Mouse (Mus musculus): Measurements from ENCODE around the gene Mcl1. TPM values are rescaled to one million over a fixed set of nuclear protein-coding genes. Genes with fewer than 3 reads are reported as not detected.

Mcl1 gene
- polyA plus RNA-seq, 1 experiment from 2014 or later = 63.2 TPM

DNA sequence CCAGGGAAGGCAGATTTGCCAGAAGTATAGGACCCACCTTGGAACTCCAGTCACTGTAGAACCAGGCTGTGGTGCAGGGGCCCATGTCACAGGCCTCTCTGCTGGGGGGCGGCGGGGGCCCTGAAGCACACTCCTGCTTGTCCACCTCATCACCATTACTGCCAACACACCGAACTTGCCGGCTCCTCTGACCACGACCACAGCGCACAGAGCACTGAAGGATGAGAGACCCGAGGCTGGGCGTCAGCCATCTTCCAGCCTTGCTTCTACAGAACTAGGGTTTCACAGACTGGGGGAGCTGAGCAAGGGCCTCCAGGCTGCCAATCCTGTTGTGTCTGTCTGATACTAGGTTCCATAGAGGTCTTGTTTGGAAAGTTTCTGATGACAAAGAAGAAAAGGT, 21.0 kb downstream of the Mcl1 start:
- no peaks in the 10 kb centered on the region for H3K9me3 ChIP-seq (ENCODE audit: control insufficient read depth, low read length)
- H3K36me3 ChIP-seq (ENCODE audit: control insufficient read depth, insufficient read depth, low read length) = no peaks in the 10 kb centered on the region
- no peak overlapping the region for H3K4me2 ChIP-seq (ENCODE audit: low read depth, severe bottlenecking)
- DNase-seq (ENCODE audit: low spot score) = no peak
- no peak overlapping the region for H3K4me3 ChIP-seq (ENCODE audit: low read depth, low read length)
- peaks cover 28% of the 10 kb centered on the region for H3K4me1 ChIP-seq (ENCODE audit: control insufficient read depth, insufficient read depth, low read length)
- no peak overlapping the region for H3K27ac ChIP-seq (replicated peaks; ENCODE audit: low read depth, low read length)
- ATAC-seq (ENCODE audit: insufficient number of reproducible peaks, low FRiP score, low TSS enrichment, low read depth) = no peak
- no peak overlapping the region for H3K9ac ChIP-seq (ENCODE audit: low read length)
- WGBS = 92% methylated on average over 8 of the region's 8 CpGs
- H3K27me3 ChIP-seq (ENCODE audit: control insufficient read depth, insufficient read depth, low read length) = no peaks in the 10 kb centered on the region

DNA sequence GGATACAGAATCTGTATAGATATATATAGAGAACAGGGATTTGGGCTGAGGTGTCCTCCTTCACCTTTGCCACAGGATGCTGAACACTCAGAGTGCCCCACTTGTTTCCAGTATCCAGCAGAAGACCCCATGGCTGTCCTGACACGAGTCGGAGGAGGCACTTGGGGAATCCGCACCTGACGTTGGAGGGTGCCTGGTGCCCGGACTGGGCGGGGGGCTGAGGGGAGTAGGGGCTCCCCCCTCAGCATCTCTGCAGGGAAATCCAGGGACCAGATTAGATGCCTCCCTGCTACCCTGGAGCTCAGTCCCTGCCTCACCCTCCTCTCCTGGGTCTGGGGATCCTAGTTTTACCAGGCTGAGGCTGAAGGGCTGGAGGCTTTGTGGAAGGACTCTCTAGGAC, 22.1 kb downstream of the Mcl1 start:
- H3K9me3 ChIP-seq (ENCODE audit: control insufficient read depth, low read length) = no peaks in the 10 kb centered on the region
- WGBS = 87% methylated on average over 6 of the region's 6 CpGs
- no peak overlapping the region for H3K4me3 ChIP-seq (ENCODE audit: low read depth, low read length)
- no peak for ATAC-seq (ENCODE audit: insufficient number of reproducible peaks, low FRiP score, low TSS enrichment, low read depth)
- no peaks in the 10 kb centered on the region for H3K36me3 ChIP-seq (ENCODE audit: control insufficient read depth, insufficient read depth, low read length)
- DNase-seq (ENCODE audit: low spot score) = no peak
- H3K9ac ChIP-seq (ENCODE audit: low read length) = no peak overlapping the region
- H3K4me2 ChIP-seq (ENCODE audit: low read depth, severe bottlenecking) = no peak overlapping the region
- no peak overlapping the region for H3K27ac ChIP-seq (replicated peaks; ENCODE audit: low read depth, low read length)
- peaks cover 20% of the 10 kb centered on the region for H3K4me1 ChIP-seq (ENCODE audit: control insufficient read depth, insufficient read depth, low read length)
- no peaks in the 10 kb centered on the region for H3K27me3 ChIP-seq (ENCODE audit: control insufficient read depth, insufficient read depth, low read length)

DNA sequence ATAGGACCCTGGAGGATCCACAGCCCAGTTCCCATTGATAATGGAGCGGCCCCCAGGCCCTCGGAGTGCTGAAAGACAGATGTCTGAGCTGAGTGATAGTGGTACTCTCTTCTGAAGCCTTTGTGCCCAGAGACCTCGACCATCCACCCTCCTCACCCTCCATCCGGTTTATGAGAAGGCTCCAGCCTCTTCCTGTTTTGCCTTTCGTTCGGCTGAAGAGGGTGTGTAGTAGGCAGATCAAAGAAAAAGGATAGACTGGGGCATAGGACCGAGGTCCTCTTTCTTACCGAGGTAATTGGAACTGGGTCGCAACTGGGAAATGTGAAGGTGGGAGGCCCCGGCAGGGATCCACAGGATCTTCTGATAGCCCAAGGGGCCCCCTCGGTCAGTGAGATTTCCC, 22.8 kb downstream of the Mcl1 start:
- no peak overlapping the region for H3K4me3 ChIP-seq (ENCODE audit: low read depth, low read length)
- 31% methylated on average over 11 of the region's 11 CpGs for WGBS
- no peaks in the 10 kb centered on the region for H3K36me3 ChIP-seq (ENCODE audit: control insufficient read depth, insufficient read depth, low read length)
- peaks cover 17% of the 10 kb centered on the region for H3K4me1 ChIP-seq (ENCODE audit: control insufficient read depth, insufficient read depth, low read length)
- ATAC-seq (ENCODE audit: insufficient number of reproducible peaks, low FRiP score, low TSS enrichment, low read depth) (no peak), DNase-seq (ENCODE audit: low spot score) (no peak)
- H3K27ac ChIP-seq (replicated peaks; ENCODE audit: low read depth, low read length) = no peak overlapping the region
- H3K9me3 ChIP-seq (ENCODE audit: control insufficient read depth, low read length) = no peaks in the 10 kb centered on the region
- H3K27me3 ChIP-seq (ENCODE audit: control insufficient read depth, insufficient read depth, low read length) = no peaks in the 10 kb centered on the region
- H3K9ac ChIP-seq (ENCODE audit: low read length) = no peak overlapping the region
- H3K4me2 ChIP-seq (ENCODE audit: low read depth, severe bottlenecking) = no peak overlapping the region

DNA sequence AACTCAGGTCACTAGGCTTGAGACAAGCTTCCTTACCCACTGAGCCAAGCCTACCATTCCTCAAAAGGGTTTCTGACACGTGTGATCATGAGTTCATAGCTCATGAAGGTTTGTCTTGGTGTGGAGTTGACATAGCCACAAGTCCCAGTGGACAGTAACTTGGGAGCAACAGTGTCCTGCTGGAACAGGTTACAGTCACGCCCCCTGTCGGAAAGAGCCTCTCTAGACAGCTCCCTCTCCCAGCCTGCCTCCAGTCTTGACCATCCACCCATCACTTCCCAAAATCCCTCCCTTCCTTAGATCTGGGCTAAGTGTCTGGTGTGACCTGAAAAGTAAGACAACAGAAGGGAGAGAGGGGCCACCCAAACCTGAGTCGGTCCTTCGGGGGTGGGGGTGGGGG, 24.3 kb downstream of the Mcl1 start:
- Histone ChIP-seq H3K9ac (ENCODE audit: low read length) (no peak overlapping the region), H3K36me3 (ENCODE audit: control insufficient read depth, insufficient read depth, low read length) (no peaks in the 10 kb centered on the region), H3K4me2 (ENCODE audit: low read depth, severe bottlenecking) (no peak overlapping the region), H3K27ac (replicated peaks; ENCODE audit: low read depth, low read length) (no peak overlapping the region), H3K27me3 (ENCODE audit: control insufficient read depth, insufficient read depth, low read length) (no peaks in the 10 kb centered on the region), H3K9me3 (ENCODE audit: control insufficient read depth, low read length) (no peaks in the 10 kb centered on the region), H3K4me3 (ENCODE audit: low read depth, low read length) (no peak overlapping the region), H3K4me1 (ENCODE audit: control insufficient read depth, insufficient read depth, low read length) (peaks cover 23% of the 10 kb centered on the region)
- DNase-seq (ENCODE audit: low spot score) = no peak
- no peak for ATAC-seq (ENCODE audit: insufficient number of reproducible peaks, low FRiP score, low TSS enrichment, low read depth)
- 69% methylated on average over 5 of the region's 5 CpGs for WGBS

DNA sequence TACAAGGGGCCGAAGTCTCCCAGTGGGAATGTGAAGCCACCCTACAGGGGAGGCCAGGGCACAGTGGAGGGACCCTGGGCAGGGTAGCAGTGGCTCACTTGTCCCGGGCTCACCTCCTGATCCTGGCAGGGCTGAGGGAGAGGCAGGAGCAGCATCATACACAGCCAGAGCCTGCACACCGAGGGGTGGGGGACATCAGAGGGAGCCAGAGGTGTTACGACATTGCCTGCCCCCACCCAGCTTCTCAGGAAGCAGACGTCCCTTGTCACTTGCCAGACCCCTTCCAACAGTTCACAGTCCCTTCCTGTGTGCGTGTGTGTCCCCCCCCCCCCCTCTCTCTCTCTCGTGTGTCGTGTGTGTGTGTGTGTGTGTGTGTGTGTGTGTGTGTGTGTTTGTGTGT, 26.3 kb downstream of the Mcl1 start:
- Histone ChIP-seq H3K4me3 (ENCODE audit: low read depth, low read length) (no peak overlapping the region), H3K4me2 (ENCODE audit: low read depth, severe bottlenecking) (no peak overlapping the region), H3K9me3 (ENCODE audit: control insufficient read depth, low read length) (no peaks in the 10 kb centered on the region), H3K27ac (replicated peaks; ENCODE audit: low read depth, low read length) (no peak overlapping the region), H3K36me3 (ENCODE audit: control insufficient read depth, insufficient read depth, low read length) (no peaks in the 10 kb centered on the region), H3K27me3 (ENCODE audit: control insufficient read depth, insufficient read depth, low read length) (no peaks in the 10 kb centered on the region), H3K4me1 (ENCODE audit: control insufficient read depth, insufficient read depth, low read length) (peaks cover 27% of the 10 kb centered on the region), H3K9ac (ENCODE audit: low read length) (no peak overlapping the region)
- ATAC-seq (ENCODE audit: insufficient number of reproducible peaks, low FRiP score, low TSS enrichment, low read depth) (no peak), DNase-seq (ENCODE audit: low spot score) (no peak)
- 45% methylated on average over 5 of the region's 8 CpGs for WGBS

DNA sequence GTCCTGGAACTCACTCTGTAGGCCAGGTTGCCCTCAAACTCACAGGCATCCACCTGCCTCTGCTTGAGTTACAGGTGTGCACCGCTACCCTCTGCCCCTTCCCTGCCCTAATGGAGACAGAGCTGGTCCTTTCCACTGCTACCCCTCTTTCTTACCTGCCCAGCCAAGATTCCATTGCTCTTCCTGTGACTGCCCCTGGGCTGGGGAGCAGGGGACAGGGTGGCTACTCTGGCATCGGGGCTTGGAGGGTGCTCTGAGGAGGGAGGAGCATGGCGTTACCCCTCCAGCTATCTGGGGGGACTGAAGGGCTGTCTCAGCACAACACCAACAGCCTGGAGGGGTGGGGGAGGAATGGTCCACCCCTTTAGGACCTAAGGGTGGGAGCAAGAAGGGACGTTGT, 26.7 kb downstream of the Mcl1 start:
- peaks cover 27% of the 10 kb centered on the region for H3K4me1 ChIP-seq (ENCODE audit: control insufficient read depth, insufficient read depth, low read length)
- 87% methylated on average over 4 of the region's 4 CpGs for whole genome bisulfite sequencing

DNA sequence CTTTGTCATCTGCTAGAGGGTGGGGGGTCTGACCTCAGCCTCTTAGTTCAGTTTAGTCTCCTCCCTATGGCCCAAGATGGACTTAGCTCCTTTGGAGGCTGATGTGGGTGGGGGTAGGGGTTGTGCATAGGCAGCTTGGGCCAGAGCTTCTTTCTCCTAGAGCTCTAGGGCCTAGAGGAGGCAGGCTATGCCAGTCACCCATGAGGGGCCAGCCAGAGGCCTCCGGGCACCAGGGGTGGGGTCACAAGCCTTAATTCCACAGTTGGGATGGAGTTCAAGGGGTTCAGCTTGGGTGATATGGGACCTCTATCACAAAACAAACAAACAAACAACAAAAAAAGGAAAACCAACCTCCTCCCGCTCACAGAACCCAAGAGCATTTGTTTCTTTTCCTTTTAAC, 27.1 kb downstream of the Mcl1 start:
- H3K27ac ChIP-seq (replicated peaks; ENCODE audit: low read depth, low read length) = no peak overlapping the region
- no peak for DNase-seq (ENCODE audit: low spot score)
- ATAC-seq (ENCODE audit: insufficient number of reproducible peaks, low FRiP score, low TSS enrichment, low read depth) = no peak
- H3K4me2 ChIP-seq (ENCODE audit: low read depth, severe bottlenecking) = no peak overlapping the region
- peaks cover 26% of the 10 kb centered on the region for H3K4me1 ChIP-seq (ENCODE audit: control insufficient read depth, insufficient read depth, low read length)
- no peaks in the 10 kb centered on the region for H3K27me3 ChIP-seq (ENCODE audit: control insufficient read depth, insufficient read depth, low read length)
- no peaks in the 10 kb centered on the region for H3K9me3 ChIP-seq (ENCODE audit: control insufficient read depth, low read length)
- H3K36me3 ChIP-seq (ENCODE audit: control insufficient read depth, insufficient read depth, low read length) = no peaks in the 10 kb centered on the region
- 75% methylated on average over 2 of the region's 2 CpGs for WGBS
- no peak overlapping the region for H3K9ac ChIP-seq (ENCODE audit: low read length)
- H3K4me3 ChIP-seq (ENCODE audit: low read depth, low read length) = no peak overlapping the region

More for the DNA sequence above, 26.7 kb downstream of the Mcl1 start:
- Histone ChIP-seq H3K4me3 (ENCODE audit: low read depth, low read length) (no peak overlapping the region), H3K9ac (ENCODE audit: low read length) (no peak overlapping the region), H3K27ac (replicated peaks; ENCODE audit: low read depth, low read length) (no peak overlapping the region), H3K27me3 (ENCODE audit: control insufficient read depth, insufficient read depth, low read length) (no peaks in the 10 kb centered on the region), H3K4me2 (ENCODE audit: low read depth, severe bottlenecking) (no peak overlapping the region), H3K9me3 (ENCODE audit: control insufficient read depth, low read length) (no peaks in the 10 kb centered on the region), H3K36me3 (ENCODE audit: control insufficient read depth, insufficient read depth, low read length) (no peaks in the 10 kb centered on the region)
- DNase-seq (ENCODE audit: low spot score) = no peak
- ATAC-seq (ENCODE audit: insufficient number of reproducible peaks, low FRiP score, low TSS enrichment, low read depth) = no peak

DNA sequence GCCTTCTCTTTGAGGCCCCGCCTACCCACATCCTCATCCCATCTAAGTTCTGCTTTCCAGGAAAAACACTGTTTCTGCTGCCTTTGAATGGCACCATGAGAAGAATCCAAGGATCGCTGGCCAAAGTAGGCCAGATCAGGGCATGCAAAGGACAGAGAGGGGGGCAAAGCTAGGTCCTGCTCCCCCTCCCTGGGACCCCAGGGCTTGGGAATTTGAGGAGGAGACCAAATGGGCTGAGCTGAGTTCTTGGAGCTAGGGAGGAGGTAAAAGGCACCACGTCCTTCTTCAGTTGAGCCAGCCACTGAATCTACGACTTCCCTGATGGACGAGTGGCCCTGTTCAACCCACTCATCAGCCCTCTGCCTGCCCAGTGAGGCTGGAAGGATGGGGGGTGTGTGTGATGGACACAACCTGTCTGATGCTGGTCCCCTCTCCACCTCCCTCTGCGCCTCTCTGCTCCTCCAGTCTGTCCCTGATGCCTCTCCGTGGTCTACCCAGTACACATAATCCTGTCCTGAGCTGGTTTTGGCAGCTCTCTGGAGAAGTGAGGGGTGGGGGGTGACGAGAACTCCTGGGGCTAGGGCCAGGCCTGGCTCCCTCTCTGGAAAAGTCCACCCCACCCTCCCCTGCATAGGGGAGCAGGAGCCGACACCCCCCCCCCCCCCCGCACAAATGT, 28.0 kb downstream of the Mcl1 start:
- Histone ChIP-seq H3K4me2 (ENCODE audit: low read depth, severe bottlenecking) (no peak overlapping the region; the same call in 1 of the 2 replicates), H3K9ac (ENCODE audit: low read length) (no peak overlapping the region), H3K4me1 (ENCODE audit: control insufficient read depth, insufficient read depth, low read length) (peaks cover 19% of the 10 kb centered on the region), H3K27me3 (ENCODE audit: control insufficient read depth, insufficient read depth, low read length) (no peaks in the 10 kb centered on the region), H3K4me3 (ENCODE audit: low read depth, low read length) (no peak overlapping the region), H3K36me3 (ENCODE audit: control insufficient read depth, insufficient read depth, low read length) (no peaks in the 10 kb centered on the region), H3K27ac (replicated peaks; ENCODE audit: low read depth, low read length) (no peak overlapping the region), H3K9me3 (ENCODE audit: control insufficient read depth, low read length) (no peaks in the 10 kb centered on the region)
- ATAC-seq (ENCODE audit: insufficient number of reproducible peaks, low FRiP score, low TSS enrichment, low read depth) = no peak
- DNase-seq (ENCODE audit: low spot score) = no peak
- 35% methylated on average over 8 of the region's 10 CpGs for WGBS

DNA sequence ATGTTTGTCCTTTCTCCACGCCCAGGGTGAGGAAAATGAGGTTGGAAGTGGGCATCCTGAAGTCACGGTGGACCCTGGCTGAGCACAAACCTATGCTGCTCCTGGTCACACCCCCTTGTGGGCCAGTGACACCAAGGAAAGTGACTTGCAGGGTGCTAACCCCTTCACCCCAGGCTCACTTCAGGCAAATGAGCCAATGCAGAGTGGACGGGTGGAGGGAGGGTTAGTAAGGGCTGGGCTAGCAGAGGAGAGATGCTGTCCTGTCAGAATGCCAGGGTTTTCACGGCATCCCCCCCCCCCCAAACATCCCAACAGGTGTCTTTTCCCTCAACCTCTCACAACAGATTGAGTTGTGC, 28.6 kb downstream of the Mcl1 start:
- DNase-seq (ENCODE audit: low spot score) = no peak
- no peak overlapping the region; the same call in 1 of the 2 replicates for H3K9ac ChIP-seq (ENCODE audit: low read length)
- no peak overlapping the region for H3K27ac ChIP-seq (replicated peaks; ENCODE audit: low read depth, low read length)
- H3K4me3 ChIP-seq (ENCODE audit: low read depth, low read length) = peak overlapping the region; percentile 34
- no peaks in the 10 kb centered on the region for H3K27me3 ChIP-seq (ENCODE audit: control insufficient read depth, insufficient read depth, low read length)
- peak overlapping the region; percentile 88 for H3K4me2 ChIP-seq (ENCODE audit: low read depth, severe bottlenecking)
- H3K36me3 ChIP-seq (ENCODE audit: control insufficient read depth, insufficient read depth, low read length) = no peaks in the 10 kb centered on the region
- ATAC-seq (ENCODE audit: insufficient number of reproducible peaks, low FRiP score, low TSS enrichment, low read depth) = no peak
- WGBS = 10% methylated on average over 4 of the region's 4 CpGs
- no peaks in the 10 kb centered on the region for H3K9me3 ChIP-seq (ENCODE audit: control insufficient read depth, low read length)
- H3K4me1 ChIP-seq (ENCODE audit: control insufficient read depth, insufficient read depth, low read length) = peaks cover 18% of the 10 kb centered on the region
